Mouse (Mus musculus) B cell, adult 67 days (primary cell): Measurements from ENCODE around the gene Bcas1. TPM values are rescaled to one million over a fixed set of nuclear protein-coding genes. Genes with fewer than 3 reads are reported as not detected.

Experiments used
- total RNA-seq, 2 experiments: library from RNA; stranded (reverse); gene quantifications; 4 replicates each; pipeline ENCODE4 v1.2.4; 2023

Gene Bcas1
- total RNA-seq = under 1 TPM in 1 of 2 experiments, not detected in 1; 0.33 TPM

GRCm38 (mm10) chr2:170427704-170428103 lies at the start of gene Bcas1:
Gene Bcas1, minus strand, starts transcription at chr2:170427845.

Other genes starting within 250 kb of the Bcas1 start
- gene Pfdn4, start 68.6 kb upstream of the Bcas1 start, total RNA-seq = 10 to 100 TPM; 16.6 to 25.4 TPM
- gene Cyp24a1, start 69.3 kb upstream of the Bcas1 start, total RNA-seq = not detected
- gene 4930470P17Rik, start 174.2 kb upstream of the Bcas1 start, total RNA-seq = not detected